Mouse (Mus musculus): Measurements from ENCODE around the gene Gm17067.

GRCm38 (mm10) chr7:42738536-42739210 lies 11.9 kb upstream of the Gm17067 start:
- TF ChIP-seq CTCF (IDR thresholded peaks at IDR 0.05; ENCODE audit: low read depth, low read length) = no peak
- TF ChIP-seq GATA1 (IDR thresholded peaks at IDR 0.05; ENCODE audit: borderline replicate concordance, low read length) = no peak
- no peak for TF ChIP-seq GATA2 (IDR thresholded peaks at IDR 0.05; ENCODE audit: borderline replicate concordance, low read depth, low read length)
- no peak for TF ChIP-seq TAL1 (conservative IDR thresholded peaks at IDR 0.05; ENCODE audit: low read depth, low read length)
